Mouse (Mus musculus): Measurements from ENCODE around the gene Dlgap1.

The Dlgap1 gene

GRCm38 (mm10) chr17:70738168-70738854 lies 769.4 kb downstream of the Dlgap1 start:
- DNase-seq: peak; percentile 34 to 49

- no peak for DNase-seq
Observed at GRCm38 (mm10) chr17:70739346-70739745, 770.5 kb downstream of the Dlgap1 start.

GRCm38 (mm10) chr17:70741696-70742095 lies 772.8 kb downstream of the Dlgap1 start:
- no peak for DNase-seq

- no peak for DNase-seq
Observed at GRCm38 (mm10) chr17:70744570-70745153, 775.8 kb downstream of the Dlgap1 start.

- DNase-seq: no peak
Observed at GRCm38 (mm10) chr17:70745385-70745784, 776.5 kb downstream of the Dlgap1 start.

- no peak for DNase-seq
Observed at GRCm38 (mm10) chr17:70746379-70747079, 777.7 kb downstream of the Dlgap1 start.

GRCm38 (mm10) chr17:70747731-70748475 lies 779.0 kb downstream of the Dlgap1 start:
- no peak for DNase-seq

GRCm38 (mm10) chr17:70748476-70748830 lies 779.6 kb downstream of the Dlgap1 start:
- DNase-seq: no peak

- DNase-seq: no peak
Observed at GRCm38 (mm10) chr17:70748964-70749650, 780.2 kb downstream of the Dlgap1 start.

GRCm38 (mm10) chr17:70750236-70751160 lies 781.6 kb downstream of the Dlgap1 start:
- DNase-seq: no peak

GRCm38 (mm10) chr17:70751161-70751651 lies 782.3 kb downstream of the Dlgap1 start:
- no peak for DNase-seq

- no peak for DNase-seq
Observed at GRCm38 (mm10) chr17:70751676-70752075, 782.8 kb downstream of the Dlgap1 start.

GRCm38 (mm10) chr17:70753444-70754032 lies 784.7 kb downstream of the Dlgap1 start:
- DNase-seq: no peak

GRCm38 (mm10) chr17:70754041-70754440 lies 785.2 kb downstream of the Dlgap1 start:
- no peak for DNase-seq

- DNase-seq: no peak
Observed at GRCm38 (mm10) chr17:70754638-70755037, 785.8 kb downstream of the Dlgap1 start.

- peak; percentile 22 to 33 for DNase-seq
Observed at GRCm38 (mm10) chr17:70755039-70755668, 786.3 kb downstream of the Dlgap1 start.

GRCm38 (mm10) chr17:70755669-70756263 lies 786.9 kb downstream of the Dlgap1 start:
- DNase-seq: no peak

- DNase-seq: no peak
Observed at GRCm38 (mm10) chr17:70762001-70762400, 793.1 kb downstream of the Dlgap1 start.

GRCm38 (mm10) chr17:70762634-70763033 lies 793.8 kb downstream of the Dlgap1 start:
- DNase-seq: no peak

- DNase-seq: no peak
Observed at GRCm38 (mm10) chr17:70765337-70765736, 796.5 kb downstream of the Dlgap1 start.

Measured in thymus, adult 18-20 months (tissue).